ENCODE assay signal across 8 mouse cellular contexts in genomic region chr3:89997791-89998495, GRCm38 (mm10). TPM values are rescaled to one million over a fixed set of nuclear protein-coding genes. Genes with fewer than 3 reads are reported as not detected.
A peak's percentile ranks its signal among the peaks of the same experiment; 100 is the strongest.
DNase-seq lines count a peak whose midpoint lies in the region; ATAC-seq lines count a peak whose summit lies in the region.

No protein-coding gene starts in this region.

- H3K4me1 ChIP-seq in heart, embryonic 13.5 days, result peaks cover 22% of the 10 kb centered on the region
- H3K4me1 ChIP-seq in embryonic facial prominence, embryonic 15.5 days, result peaks cover 10% of the 10 kb centered on the region
- peaks cover 13% of the 10 kb centered on the region for H3K4me1 ChIP-seq in hindbrain, embryonic 16.5 days (ENCODE audit: control insufficient read depth, insufficient read depth, low read depth, low read length)
- H3K4me1 ChIP-seq in limb, embryonic 12.5 days (replicated peaks), result peaks cover 14% of the 10 kb centered on the region
- H3K4me1 ChIP-seq in midbrain, embryonic 16.5 days (ENCODE audit: control insufficient read depth, insufficient read depth, low read length), result peaks cover 14% of the 10 kb centered on the region

- no peak for ATAC-seq in heart, embryonic 13.5 days (ENCODE audit: extremely low read depth, insufficient number of reproducible peaks, low FRiP score, low TSS enrichment)
- peak; percentile 21; the same call in 1 of the 2 replicates for ATAC-seq in embryonic facial prominence, embryonic 15.5 days (ENCODE audit: insufficient number of reproducible peaks, low FRiP score, low TSS enrichment, low read depth)
- ATAC-seq in hindbrain, embryonic 16.5 days, result peak; percentile 59
- ATAC-seq in limb, embryonic 12.5 days (ENCODE audit: insufficient number of reproducible peaks, insufficient read depth, low FRiP score, low TSS enrichment, low read depth), result peak; percentile 2; the same call in 1 of the 2 replicates
- ATAC-seq in midbrain, embryonic 16.5 days, result peak; percentile 72

- peak overlapping the region; percentile 93 for H3K27ac ChIP-seq in heart, embryonic 13.5 days (replicated peaks)
- peak overlapping the region; percentile 99 for H3K27ac ChIP-seq in embryonic facial prominence, embryonic 15.5 days (replicated peaks)
- H3K27ac ChIP-seq in hindbrain, embryonic 16.5 days (ENCODE audit: low read depth, low read length), result peak overlapping the region; percentile 35; the same call in 1 of the 2 replicates
- H3K27ac ChIP-seq in limb, embryonic 12.5 days, result peak overlapping the region; percentile 98
- H3K27ac ChIP-seq in midbrain, embryonic 16.5 days (ENCODE audit: low read length), result peak overlapping the region; percentile 92

- no peak for DNase-seq in heart, adult 8-10 months (ENCODE audit: low spot score)
- DNase-seq in NIH3T3 (ENCODE audit: low read depth), result peak; percentile 58
- DNase-seq in gastrocnemius, postnatal 14 days, result no peak

- 15% methylated on average over 23 of the region's 23 CpGs for WGBS in heart, embryonic 13.5 days
- 3% methylated on average over 23 of the region's 23 CpGs for WGBS in embryonic facial prominence, embryonic 15.5 days
- 13% methylated on average over 20 of the region's 23 CpGs for WGBS in hindbrain, embryonic 16.5 days
- WGBS in limb, embryonic 12.5 days, result 5% methylated on average over 23 of the region's 23 CpGs
- 11% methylated on average over 21 of the region's 23 CpGs for WGBS in midbrain, embryonic 16.5 days

- H3K36me3 ChIP-seq in heart, embryonic 13.5 days, result peaks cover 67% of the 10 kb centered on the region
- peaks cover 41% of the 10 kb centered on the region for H3K36me3 ChIP-seq in embryonic facial prominence, embryonic 15.5 days
- H3K36me3 ChIP-seq in hindbrain, embryonic 16.5 days (ENCODE audit: control insufficient read depth, insufficient read depth, low read length), result peaks cover 14% of the 10 kb centered on the region
- peaks cover 63% of the 10 kb centered on the region for H3K36me3 ChIP-seq in limb, embryonic 12.5 days
- peaks cover 18% of the 10 kb centered on the region for H3K36me3 ChIP-seq in midbrain, embryonic 16.5 days (ENCODE audit: control insufficient read depth, insufficient read depth, low read length)

- no peaks in the 10 kb centered on the region for H3K27me3 ChIP-seq in heart, embryonic 13.5 days (replicated peaks)
- H3K27me3 ChIP-seq in embryonic facial prominence, embryonic 15.5 days, result no peaks in the 10 kb centered on the region
- no peaks in the 10 kb centered on the region for H3K27me3 ChIP-seq in hindbrain, embryonic 16.5 days (replicated peaks; ENCODE audit: control insufficient read depth, insufficient read depth, low read length)
- H3K27me3 ChIP-seq in limb, embryonic 12.5 days, result no peaks in the 10 kb centered on the region
- H3K27me3 ChIP-seq in midbrain, embryonic 16.5 days (ENCODE audit: control insufficient read depth, insufficient read depth, low read depth, low read length), result no peaks in the 10 kb centered on the region

- H3K4me3 ChIP-seq in heart, embryonic 13.5 days, result peak overlapping the region; percentile 64
- H3K4me3 ChIP-seq in embryonic facial prominence, embryonic 15.5 days (replicated peaks), result peak overlapping the region; percentile 74
- H3K4me3 ChIP-seq in hindbrain, embryonic 16.5 days (ENCODE audit: low read length), result peak overlapping the region; percentile 51
- H3K4me3 ChIP-seq in limb, embryonic 12.5 days (replicated peaks), result peak overlapping the region; percentile 76
- H3K4me3 ChIP-seq in midbrain, embryonic 16.5 days (ENCODE audit: low read depth, low read length), result peak overlapping the region; percentile 76

- peak overlapping the region; percentile 84 for H3K4me2 ChIP-seq in heart, embryonic 13.5 days
- peak overlapping the region; percentile 66 for H3K4me2 ChIP-seq in embryonic facial prominence, embryonic 15.5 days (replicated peaks)
- peak overlapping the region; percentile 70 for H3K4me2 ChIP-seq in hindbrain, embryonic 16.5 days (ENCODE audit: low read length)
- H3K4me2 ChIP-seq in limb, embryonic 12.5 days, result peak overlapping the region; percentile 78
- peak overlapping the region; percentile 77 for H3K4me2 ChIP-seq in midbrain, embryonic 16.5 days (ENCODE audit: low read length)

- intact Hi-C loops in gastrocnemius, postnatal 14 days (cut with DNase I; ENCODE audit: low total_unique reads), result no loop called here

- peak overlapping the region; percentile 89 for H3K9ac ChIP-seq in heart, embryonic 13.5 days
- peak overlapping the region; percentile 90 for H3K9ac ChIP-seq in embryonic facial prominence, embryonic 15.5 days
- H3K9ac ChIP-seq in hindbrain, embryonic 16.5 days (ENCODE audit: low read depth, low read length), result peak overlapping the region; percentile 64
- peak overlapping the region; percentile 81 for H3K9ac ChIP-seq in limb, embryonic 12.5 days (replicated peaks)
- H3K9ac ChIP-seq in midbrain, embryonic 16.5 days (ENCODE audit: low read depth, low read length), result peak overlapping the region; percentile 80

- no peaks in the 10 kb centered on the region for H3K9me3 ChIP-seq in heart, embryonic 13.5 days
- H3K9me3 ChIP-seq in embryonic facial prominence, embryonic 15.5 days (replicated peaks), result no peaks in the 10 kb centered on the region
- H3K9me3 ChIP-seq in hindbrain, embryonic 16.5 days (ENCODE audit: control insufficient read depth, low read length), result no peaks in the 10 kb centered on the region
- no peaks in the 10 kb centered on the region for H3K9me3 ChIP-seq in limb, embryonic 12.5 days
- no peaks in the 10 kb centered on the region for H3K9me3 ChIP-seq in midbrain, embryonic 16.5 days (replicated peaks; ENCODE audit: control insufficient read depth, low read length, poor library complexity, severe bottlenecking)

RNA-seq across cellular contexts. Expression of gene Hax1, which starts 0.6 kb away (rescaled TPM):
- 79.3 and 97.1 TPM in 2 replicates for polyA plus RNA-seq in heart, embryonic 13.5 days (2015; fragmentation: Nextera tagmentation; extraction: Ambion mirVana)
- total RNA-seq in heart, adult 8-10 months (2022), result 10 to 100 TPM; 38.8 to 56.6 (median 46.9) TPM
- polyA plus RNA-seq in embryonic facial prominence, embryonic 15.5 days (2015; fragmentation: Nextera tagmentation; extraction: Ambion mirVana), result 145 and 152 TPM in 2 replicates
- 114 TPM in 2 replicates for polyA plus RNA-seq in hindbrain, embryonic 16.5 days (2015; fragmentation: Nextera tagmentation; extraction: Ambion mirVana)
- polyA plus RNA-seq in limb, embryonic 12.5 days (2016; fragmentation: Nextera tagmentation; extraction: Ambion mirVana), result 201 and 202 TPM in 2 replicates
- polyA plus RNA-seq in midbrain, embryonic 16.5 days (2015; fragmentation: Nextera tagmentation; extraction: Ambion mirVana), result 114 TPM in 2 replicates
- 10 to 100 TPM; 45.2 to 50.2 TPM for total RNA-seq in gastrocnemius, postnatal 14 days (2021)

RNA-seq across cellular contexts. Expression of gene Atp8b2, which starts 34.6 kb away (rescaled TPM):
- 9.9 and 10.3 TPM in 2 replicates for polyA plus RNA-seq in heart, embryonic 13.5 days (2015; fragmentation: Nextera tagmentation; extraction: Ambion mirVana)
- 10 to 100 TPM; 14.5 to 17.8 (median 15.8) TPM for total RNA-seq in heart, adult 8-10 months (2022)
- 19.0 and 19.3 TPM in 2 replicates for polyA plus RNA-seq in embryonic facial prominence, embryonic 15.5 days (2015; fragmentation: Nextera tagmentation; extraction: Ambion mirVana)
- 15.1 and 15.5 TPM in 2 replicates for polyA plus RNA-seq in hindbrain, embryonic 16.5 days (2015; fragmentation: Nextera tagmentation; extraction: Ambion mirVana)
- polyA plus RNA-seq in limb, embryonic 12.5 days (2016; fragmentation: Nextera tagmentation; extraction: Ambion mirVana), result 20.7 and 24.4 TPM in 2 replicates
- 12.5 and 13.9 TPM in 2 replicates for polyA plus RNA-seq in midbrain, embryonic 16.5 days (2015; fragmentation: Nextera tagmentation; extraction: Ambion mirVana)
- 10 to 100 TPM; 20.6 to 28.7 TPM for total RNA-seq in gastrocnemius, postnatal 14 days (2021)

RNA-seq across cellular contexts. Expression of gene 4933434E20Rik, which starts 53.5 kb away (rescaled TPM):
- polyA plus RNA-seq in heart, embryonic 13.5 days (2015; fragmentation: Nextera tagmentation; extraction: Ambion mirVana), result 129 and 148 TPM in 2 replicates
- total RNA-seq in heart, adult 8-10 months (2022), result 100 to 1,000 TPM in 1 of 4 experiments, 10 to 100 TPM in 3; 91.0 to 102 (median 93.9) TPM
- polyA plus RNA-seq in embryonic facial prominence, embryonic 15.5 days (2015; fragmentation: Nextera tagmentation; extraction: Ambion mirVana), result 132 and 149 TPM in 2 replicates
- polyA plus RNA-seq in hindbrain, embryonic 16.5 days (2015; fragmentation: Nextera tagmentation; extraction: Ambion mirVana), result 207 TPM in 2 replicates
- 143 and 166 TPM in 2 replicates for polyA plus RNA-seq in limb, embryonic 12.5 days (2016; fragmentation: Nextera tagmentation; extraction: Ambion mirVana)
- 224 and 225 TPM in 2 replicates for polyA plus RNA-seq in midbrain, embryonic 16.5 days (2015; fragmentation: Nextera tagmentation; extraction: Ambion mirVana)
- 10 to 100 TPM; 46.8 to 56.9 TPM for total RNA-seq in gastrocnemius, postnatal 14 days (2021)

RNA-seq across cellular contexts. Expression of gene Ubap2l, which starts 54.5 kb away (rescaled TPM):
- polyA plus RNA-seq in heart, embryonic 13.5 days (2015; fragmentation: Nextera tagmentation; extraction: Ambion mirVana), result 121 and 129 TPM in 2 replicates
- 100 to 1,000 TPM; 105 to 133 (median 121) TPM for total RNA-seq in heart, adult 8-10 months (2022)
- 175 and 176 TPM in 2 replicates for polyA plus RNA-seq in embryonic facial prominence, embryonic 15.5 days (2015; fragmentation: Nextera tagmentation; extraction: Ambion mirVana)
- polyA plus RNA-seq in hindbrain, embryonic 16.5 days (2015; fragmentation: Nextera tagmentation; extraction: Ambion mirVana), result 105 and 122 TPM in 2 replicates
- polyA plus RNA-seq in limb, embryonic 12.5 days (2016; fragmentation: Nextera tagmentation; extraction: Ambion mirVana), result 191 and 212 TPM in 2 replicates
- 120 and 132 TPM in 2 replicates for polyA plus RNA-seq in midbrain, embryonic 16.5 days (2015; fragmentation: Nextera tagmentation; extraction: Ambion mirVana)
- total RNA-seq in gastrocnemius, postnatal 14 days (2021), result 10 to 100 TPM; 90.4 to 95.0 TPM

Comparison
In these comparisons a context has a peak if more than half of its experiments do, and no peak if none do; other contexts are left out.
1. H3K27ac ChIP-seq: peak in every context shown above with its lines; median percentile 99 in embryonic facial prominence, embryonic 15.5 days; 98 in limb, embryonic 12.5 days; 93 in heart, embryonic 13.5 days; 92 in midbrain, embryonic 16.5 days; 35 in hindbrain, embryonic 16.5 days.